Mouse (Mus musculus) thymus, postnatal 36 days (tissue): ENCODE data around the gene Katnb1.

Source experiments
- DNase-seq, 2 experiments: peaks; one replicate each; pipeline ENCODE4 v3.0.0; 2022; ENCODE audit warnings: mixed read lengths in 2 of 2

The Katnb1 gene

DNA sequence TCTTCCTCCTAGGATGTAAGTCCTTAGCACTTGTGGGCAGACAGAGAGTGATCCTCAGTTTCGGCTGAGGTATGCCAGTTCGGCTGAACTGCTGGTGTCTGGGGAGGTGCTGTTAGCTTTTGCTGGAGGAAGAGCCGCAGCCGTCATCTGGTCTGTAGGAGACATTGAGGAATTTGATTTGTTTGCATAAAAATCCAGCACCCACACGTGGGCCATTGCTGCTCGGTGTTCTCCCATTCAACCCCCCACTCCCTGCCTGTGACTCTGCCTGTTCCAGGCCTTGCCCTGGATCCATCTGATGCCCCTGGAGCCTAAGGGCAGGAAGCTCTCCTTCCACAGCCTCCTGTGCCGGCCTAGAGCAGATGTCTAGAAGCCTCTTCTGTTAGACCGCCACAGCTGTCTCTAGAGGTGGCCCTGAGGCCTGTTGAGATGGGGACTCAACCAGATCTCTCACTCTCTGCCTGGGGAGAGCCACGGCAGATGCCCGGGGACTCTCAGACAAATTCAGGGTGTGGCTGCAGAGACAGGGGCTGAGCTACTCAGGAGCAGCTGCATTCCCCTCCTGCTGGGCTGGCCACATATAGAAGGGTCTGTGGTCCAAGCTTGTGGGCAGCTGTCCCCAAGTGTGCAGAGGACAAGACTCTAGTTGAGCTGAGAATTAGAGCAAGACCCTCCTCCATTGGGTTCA, 3.9 kb downstream of the Katnb1 start:
- DNase-seq = no peak

DNA sequence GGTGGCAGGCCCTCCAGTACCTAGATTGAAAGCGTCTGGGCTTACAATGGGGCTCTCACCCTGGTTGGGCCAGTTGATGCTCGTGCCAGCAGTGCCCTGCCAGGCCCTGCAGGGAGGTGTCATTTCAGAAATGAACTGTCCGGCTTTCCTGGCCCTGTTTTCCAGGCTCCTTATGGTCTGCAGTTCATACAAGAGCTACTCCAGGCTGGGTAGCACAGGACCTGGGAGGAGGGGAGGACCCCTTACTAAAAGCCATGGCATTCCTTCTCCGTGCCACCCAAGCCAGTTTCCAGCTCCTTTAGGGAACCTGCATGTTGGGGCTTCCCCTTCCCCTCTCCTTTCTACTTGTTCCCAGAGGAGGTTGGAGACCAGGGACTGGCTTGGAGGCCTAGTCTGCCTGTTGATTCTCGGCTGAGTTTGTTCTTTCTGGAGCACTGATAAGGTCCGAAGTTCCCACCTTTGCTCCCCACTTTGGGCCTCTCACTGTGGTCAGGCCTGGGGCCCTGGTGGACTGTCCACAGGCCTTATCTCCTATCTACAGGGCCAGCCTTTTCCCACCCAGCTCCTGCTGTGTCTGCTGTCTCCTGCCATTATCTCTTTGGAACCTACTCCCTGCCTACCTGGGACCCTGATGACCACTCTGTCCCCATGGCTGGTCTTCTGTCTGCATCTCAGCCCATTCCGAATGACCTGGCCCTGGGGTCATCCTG, 4.6 kb downstream of the Katnb1 start:
- DNase-seq = no peak

DNA sequence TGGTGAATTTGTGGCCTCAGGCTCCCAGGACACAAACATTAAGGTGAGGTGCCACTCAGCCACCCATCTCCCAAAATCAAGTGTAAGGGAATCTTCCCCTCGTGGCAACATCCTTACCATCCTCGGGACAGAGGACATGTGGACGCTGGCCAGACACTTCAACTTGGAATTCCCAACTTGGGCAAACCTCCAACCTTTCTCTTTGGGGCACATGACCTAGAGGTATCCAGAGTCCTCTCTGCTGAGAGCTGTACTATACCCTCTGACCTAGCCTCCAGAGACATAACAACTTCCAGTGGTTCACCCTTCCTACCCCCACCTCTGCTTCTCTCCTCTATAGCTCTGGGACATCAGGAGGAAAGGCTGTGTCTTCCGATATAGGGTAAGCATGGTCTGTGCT, 12.6 kb downstream of the Katnb1 start:
- DNase-seq = no peak

DNA sequence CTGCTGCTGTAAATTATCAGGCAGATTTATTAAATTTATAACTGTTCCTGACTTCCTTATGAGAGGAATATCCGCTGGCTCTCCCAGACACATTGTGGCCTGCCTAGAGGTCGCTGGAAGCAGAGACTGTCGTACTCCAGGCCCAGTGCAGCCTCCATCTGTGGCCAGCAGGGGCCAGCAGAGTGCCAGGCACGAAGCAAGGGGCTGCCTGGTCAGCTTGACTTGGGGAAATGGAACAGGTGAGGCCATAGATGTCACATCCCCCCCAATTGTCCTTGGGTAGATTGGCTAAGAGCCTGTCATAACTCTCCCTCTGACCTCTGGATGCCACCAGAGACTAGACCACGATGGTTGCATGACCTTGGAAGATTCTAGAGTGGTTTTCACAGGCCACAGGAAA, 18.0 kb downstream of the Katnb1 start:
- DNase-seq = peak; percentile 56 to 59

DNA sequence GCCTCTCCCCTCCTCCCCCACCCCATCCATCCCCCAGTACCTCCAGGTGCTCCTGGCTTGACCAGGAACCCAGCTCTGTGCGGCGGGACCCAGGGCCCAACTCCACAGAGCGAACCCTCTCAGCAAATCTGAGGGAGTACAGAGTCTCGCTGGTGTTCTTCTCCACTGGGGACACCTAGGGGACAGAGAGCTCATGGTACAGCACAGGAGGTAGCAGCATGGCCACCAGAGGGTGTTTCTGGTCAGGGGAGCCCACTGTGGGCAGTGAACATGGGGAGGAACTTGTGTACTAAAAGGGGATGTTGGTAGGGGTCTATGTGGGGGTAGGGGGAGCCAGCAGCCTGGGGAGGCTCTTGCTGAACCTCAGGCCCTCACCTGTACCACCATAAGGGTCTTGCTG, 21.0 kb downstream of the Katnb1 start:
- DNase-seq = no peak

DNA sequence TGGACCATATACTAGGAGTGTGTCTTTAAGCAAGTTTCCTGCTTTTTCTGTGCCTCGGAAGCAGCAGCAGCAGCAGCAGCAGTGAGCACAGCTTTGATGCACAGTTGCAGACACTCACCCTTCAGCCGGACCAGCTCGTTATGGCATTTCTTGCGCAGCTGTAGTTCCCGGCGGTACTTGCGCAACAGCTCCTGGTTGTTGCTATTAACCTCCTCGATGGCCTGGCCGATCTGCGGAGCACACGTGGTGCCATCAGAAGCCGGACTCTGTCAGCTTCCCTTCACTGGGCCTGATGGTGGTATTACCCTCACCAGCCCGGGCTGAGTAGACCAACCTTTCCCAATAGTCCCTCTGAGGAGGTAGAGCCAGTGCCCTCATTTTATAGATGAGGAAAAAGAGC, 26.3 kb downstream of the Katnb1 start:
- no peak for DNase-seq

DNA sequence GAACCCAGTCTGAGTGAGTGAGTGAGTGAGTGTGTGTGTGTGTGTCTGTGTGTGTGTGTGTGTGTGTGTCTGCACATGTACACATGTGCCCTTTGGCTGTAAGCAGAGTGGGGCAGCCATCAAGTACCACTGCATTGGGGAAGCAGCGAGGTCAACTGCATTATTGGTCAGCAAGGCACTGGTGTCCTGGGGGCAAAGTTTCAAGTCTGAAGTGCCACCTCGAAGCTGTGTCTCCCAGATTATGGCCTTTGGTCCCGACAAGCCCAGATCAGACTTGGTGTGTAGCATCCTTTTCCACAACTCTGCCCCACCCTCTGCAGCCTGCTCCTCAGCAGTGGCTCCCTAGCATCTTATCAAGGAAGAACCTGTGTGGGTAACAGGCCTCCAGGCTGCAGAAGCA, 31.6 kb downstream of the Katnb1 start:
- DNase-seq = no peak

DNA sequence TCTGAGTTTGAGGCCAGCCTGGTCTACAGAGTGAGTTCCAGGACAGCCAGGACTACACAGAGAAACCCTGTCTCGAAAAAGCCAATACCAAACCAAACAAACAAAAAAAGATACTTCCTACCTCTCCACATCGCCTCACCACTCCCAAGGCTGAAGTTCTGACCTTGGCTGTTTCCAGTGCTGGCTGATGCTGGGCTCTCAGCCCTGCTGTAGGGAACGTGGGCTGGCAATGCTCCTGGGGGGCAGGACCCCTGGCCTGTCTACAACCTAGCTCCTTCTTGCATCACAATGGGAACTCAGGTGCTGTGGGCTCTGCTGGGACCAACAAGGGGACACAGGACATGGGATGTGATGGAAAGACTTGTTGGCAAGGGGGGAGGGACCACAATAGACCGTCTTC, 32.1 kb downstream of the Katnb1 start:
- no peak for DNase-seq

DNA sequence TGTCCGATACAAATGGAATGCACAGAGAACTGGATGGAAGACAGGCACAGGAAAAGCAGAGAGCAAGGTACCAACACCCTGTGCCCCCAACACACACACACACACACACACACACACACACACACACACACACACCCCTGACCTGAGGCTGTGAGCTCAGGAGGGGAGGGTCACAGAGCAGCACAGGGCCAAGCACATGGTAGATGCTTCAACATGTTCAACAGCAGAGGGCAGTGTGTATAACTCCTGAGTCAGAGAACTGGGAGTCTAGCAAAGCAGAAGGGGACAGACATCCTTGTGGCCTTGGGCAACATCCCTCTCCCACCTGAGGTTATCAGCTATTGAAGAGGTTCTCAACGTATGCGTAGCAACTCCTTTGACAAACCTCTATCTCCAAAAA, 32.8 kb downstream of the Katnb1 start:
- DNase-seq = no peak

DNA sequence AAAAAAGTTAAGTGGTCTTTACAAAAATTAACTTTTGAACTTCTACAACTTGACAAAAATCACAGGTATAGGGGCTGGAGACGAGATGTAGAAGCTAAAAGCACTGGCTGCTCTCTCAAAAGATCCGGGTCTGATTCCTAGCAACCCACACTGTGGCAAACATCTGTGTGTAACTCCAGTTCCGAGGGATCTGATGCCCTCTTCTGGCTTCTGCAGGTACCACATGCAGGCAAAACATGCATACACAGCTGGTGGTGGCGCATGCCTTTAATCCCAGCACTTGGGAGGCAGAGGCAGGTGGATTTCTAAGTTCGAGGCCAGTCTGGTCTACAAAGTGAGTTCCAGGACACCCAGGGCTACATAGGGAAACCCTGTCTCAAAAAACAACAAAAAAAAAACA, 42.5 kb downstream of the Katnb1 start:
- no peak for DNase-seq

DNA sequence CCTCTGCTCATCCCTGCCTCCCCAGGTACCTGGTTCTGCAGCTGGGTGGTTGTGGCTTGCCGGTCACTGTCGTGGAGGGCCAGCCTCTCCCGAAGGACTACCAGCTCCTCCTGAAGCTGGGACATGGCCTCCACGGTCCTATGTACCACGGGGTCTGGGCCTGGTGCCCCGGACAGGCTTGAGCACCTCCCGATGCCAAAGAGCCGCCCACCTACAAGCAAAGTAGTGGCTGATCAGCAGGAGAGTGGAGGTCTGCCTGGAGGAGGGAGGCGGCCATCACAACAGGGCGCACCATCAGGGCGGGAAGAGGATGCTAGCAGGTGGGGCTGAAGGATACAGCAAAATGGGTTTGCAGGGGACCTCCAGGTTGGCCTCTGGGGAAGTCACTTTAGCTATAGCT, 45.5 kb downstream of the Katnb1 start:
- no peak for DNase-seq

DNA sequence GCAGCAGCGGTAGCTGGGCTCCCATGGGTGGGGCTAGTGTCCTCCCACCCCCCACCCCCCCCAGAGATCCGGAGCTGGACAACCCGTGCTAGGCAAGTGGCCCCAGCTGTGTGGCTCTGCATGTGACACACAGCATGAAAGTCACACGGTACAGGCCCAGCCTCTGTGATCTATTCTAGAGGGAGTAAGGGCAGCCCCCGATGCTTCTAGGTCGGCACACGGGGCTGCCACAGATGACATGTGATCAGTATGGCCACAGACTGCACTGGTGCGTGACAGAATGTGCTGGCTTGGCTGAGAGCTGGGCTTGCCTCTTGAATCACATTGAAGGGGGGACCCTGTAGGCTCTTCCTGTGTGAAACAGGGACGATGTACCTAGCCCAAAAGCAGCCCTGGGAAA, 46.7 kb downstream of the Katnb1 start:
- DNase-seq = no peak

DNA sequence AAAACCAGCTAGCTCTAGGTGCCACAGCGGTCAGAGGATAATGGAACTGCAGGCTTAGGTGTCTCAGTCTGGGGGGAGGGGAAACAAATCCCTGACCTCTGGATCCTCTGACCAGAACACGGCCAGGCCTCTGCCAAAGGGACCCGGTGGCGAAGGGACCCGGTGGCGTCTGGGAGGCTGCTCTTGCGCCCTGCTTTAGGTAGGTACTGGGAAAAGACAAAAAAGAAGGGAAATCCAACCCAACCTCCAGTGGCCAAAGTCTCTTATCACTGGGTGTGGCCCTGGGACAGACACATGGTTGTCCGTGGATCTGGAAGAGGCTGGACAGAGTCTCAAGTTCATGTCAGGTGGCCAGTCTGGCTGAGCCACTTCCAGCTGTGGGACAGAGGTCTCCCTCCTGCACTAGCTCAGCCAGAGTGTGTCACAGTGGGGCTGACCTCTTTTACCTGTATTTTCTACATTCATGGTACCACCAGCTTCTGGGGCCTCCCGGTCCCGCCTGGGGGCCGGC, 47.8 kb downstream of the Katnb1 start:
- DNase-seq = no peak

DNA sequence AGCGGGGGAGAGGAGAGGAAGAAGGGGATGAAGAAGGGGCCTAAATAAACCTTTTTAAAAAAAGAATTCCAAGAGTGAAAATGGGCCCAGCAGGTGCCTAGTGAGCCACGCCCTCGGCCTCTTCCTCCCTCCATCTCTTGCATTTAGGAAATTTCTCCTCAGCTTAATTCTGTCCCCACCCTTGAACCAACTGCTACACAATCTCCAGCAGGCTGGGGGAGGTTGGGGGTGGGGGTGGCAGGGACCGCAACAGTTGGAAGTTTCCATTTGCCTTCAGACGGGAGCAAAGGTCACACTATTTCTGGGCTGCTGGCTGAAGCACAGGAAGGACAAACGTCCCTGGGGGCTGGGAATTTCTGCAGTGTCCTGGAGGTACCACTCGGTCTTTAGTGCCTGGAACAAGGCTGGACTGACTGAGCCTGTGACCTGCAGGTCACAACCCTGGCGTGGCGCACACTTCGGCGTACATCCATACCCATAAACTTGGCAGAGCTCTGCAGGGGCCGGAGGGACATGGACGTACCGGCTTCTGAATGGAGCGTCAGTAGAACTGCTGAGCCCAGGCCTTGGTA, 50.1 kb downstream of the Katnb1 start:
- no peak for DNase-seq

DNA sequence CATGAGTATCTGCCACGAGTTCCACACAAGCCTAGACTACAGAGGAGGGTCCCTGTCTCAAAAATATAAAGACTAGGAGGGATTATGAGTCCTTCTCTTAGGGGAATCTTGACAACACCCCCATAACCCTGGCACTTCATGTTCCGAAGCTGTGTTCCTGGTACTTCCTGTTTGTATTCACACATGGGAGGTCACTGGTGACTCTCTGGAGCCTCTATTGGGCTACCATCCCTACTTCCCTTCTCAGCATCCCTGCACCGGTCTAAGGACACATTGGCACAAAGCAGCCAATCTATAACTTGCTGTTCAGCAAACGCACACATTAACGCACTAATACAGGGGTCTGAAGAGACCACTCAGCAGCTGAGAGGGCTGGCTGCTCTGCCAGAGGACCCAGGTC, 51.0 kb downstream of the Katnb1 start:
- no peak for DNase-seq

DNA sequence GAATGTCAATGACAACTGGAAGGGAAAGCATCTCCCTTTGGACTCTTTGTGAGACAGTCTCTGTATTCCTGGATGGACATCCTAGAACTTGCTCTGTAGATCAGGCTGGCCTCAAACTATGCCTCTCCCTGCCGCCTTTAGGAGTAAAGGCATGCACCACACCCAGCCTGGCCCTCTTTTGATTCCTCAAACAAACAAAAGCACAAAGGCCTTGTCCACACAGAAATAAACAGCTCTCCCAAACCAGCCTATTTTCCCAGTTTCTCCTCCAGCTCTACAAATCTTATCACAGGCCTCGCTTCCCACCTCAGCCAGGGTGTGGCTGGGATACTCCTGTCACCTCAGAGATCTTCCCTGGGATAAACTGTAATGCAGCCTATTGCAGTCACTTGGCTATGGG, 53.2 kb downstream of the Katnb1 start:
- DNase-seq = no peak

DNA sequence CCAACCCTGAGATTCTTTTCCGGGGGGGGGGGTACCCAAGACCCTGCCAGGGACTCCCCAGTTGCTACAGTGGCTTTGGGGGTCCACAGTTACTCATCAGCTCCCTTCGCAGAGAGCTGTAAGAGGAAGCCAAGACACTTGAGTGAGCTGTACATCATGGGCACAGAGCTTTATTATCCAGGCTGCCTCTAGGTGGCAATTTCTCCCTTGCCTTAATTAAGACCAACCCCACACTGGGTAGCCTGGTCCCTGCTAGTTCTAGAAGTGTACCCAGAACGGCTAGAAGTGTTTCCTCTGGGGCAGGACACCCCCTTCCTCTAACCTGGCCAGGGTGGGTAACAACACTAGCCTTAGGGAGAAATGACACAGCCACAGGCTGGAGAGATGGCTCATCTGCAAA, 54.3 kb downstream of the Katnb1 start:
- no peak for DNase-seq

DNA sequence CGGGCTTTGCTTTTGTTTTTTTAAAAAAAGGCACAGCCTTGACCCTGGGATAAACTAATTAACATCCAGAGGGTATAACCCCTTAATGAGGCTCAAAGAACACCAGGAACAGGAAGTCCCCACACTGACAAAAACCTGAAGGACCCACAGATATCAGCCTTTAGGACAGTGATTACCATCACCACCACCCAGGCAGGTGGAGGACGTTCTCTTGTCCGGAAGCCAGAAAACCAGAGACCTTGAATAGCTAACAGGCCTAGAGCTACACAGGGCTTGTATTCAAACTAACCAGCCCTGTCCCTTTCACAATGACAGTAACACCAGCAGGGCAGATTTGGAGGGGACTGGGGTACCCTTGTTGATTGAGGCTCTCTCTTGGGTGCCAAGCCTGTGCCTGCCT, 55.2 kb downstream of the Katnb1 start:
- DNase-seq = no peak

DNA sequence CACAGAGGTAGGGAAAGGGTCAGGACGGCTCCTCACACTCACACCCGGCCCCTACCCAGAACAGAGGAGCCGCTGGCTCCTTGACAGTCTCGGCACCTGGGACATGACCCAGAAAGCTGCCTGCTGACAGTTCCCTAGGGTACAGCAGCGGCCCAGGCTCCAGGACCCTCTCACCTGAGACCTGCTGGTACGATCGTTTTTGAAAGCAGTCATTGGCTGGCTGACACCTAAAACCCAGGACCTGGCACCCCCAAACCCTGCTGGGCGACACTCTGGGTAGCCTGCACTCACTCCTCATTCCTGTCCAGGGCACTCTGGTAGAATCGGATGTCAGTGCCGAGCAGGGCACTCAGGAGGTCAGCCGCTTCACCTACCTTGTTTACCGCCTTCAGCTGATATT, 56.2 kb downstream of the Katnb1 start:
- no peak for DNase-seq

DNA sequence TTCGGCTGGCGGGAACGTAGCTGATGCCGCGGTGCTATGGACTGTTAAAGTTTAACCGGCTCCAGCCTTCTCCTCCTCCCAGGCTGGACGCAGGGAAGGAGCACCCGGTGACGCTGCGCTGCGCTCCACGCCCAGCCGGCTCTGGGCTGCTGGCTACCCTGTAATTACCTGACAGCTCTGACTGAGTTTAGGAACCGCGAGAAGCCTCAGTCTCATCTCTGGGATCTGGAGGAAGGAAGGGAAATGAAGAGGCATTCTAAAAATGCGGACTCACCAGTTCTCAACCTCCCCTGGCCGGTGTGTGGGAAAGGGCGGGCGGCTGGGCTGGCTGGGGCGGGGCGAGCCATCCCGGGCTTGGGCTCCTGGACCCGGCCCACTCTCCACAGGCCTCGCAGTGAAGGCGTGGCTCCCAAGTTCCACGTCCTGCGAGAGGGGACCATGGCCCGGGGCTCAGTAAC, 56.7 kb downstream of the Katnb1 start:
- no peak for DNase-seq

DNA sequence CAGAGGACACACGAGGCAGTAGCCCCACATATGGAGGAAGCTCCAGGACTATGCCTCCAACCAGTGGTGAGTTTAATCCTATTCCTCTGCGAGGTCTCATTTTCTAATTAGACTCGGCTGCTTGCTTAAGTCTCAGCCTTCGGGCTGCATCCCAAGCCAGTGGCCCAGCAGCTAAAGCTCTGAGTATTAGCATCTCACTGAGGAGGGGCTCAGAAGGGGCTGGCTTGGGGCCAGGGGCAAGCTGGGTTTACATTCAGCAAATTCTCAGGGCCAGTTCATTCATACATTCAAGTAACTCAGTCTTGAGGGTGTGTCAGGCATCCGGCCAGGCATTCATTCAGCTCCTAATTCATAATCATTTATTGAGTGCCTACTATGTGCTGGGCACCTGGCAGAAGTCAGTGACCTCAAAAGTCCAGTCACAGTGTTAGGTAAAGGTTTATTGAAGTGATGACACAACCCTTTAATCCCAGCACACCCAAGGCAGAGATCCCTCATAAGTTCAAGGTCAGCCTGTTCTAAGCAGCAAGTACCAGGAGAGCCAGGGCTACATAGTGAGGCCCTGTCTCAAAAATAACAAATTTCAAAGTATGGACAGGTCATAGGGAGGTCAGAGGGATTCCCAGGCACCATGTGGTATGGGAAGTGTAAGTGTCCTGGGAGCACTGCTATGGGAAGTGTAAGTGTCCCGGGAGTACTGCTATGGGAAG, 57.5 kb downstream of the Katnb1 start:
- DNase-seq = no peak

DNA sequence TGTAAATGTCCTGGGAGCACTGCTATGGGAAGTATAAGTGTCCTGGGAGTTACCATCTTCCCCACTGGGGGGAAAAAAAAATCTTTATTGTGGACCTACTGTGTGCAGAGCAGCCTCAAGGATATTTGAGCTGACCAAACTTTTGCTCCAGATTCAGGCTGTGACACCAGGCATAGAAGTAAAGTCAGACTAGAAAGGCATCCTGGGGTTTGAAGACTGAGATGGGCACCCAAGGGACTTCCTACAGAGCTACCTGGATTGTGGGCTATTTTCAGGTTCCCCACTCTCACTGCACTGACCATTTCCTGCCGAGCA, 58.0 kb downstream of the Katnb1 start:
- no peak for DNase-seq

DNA sequence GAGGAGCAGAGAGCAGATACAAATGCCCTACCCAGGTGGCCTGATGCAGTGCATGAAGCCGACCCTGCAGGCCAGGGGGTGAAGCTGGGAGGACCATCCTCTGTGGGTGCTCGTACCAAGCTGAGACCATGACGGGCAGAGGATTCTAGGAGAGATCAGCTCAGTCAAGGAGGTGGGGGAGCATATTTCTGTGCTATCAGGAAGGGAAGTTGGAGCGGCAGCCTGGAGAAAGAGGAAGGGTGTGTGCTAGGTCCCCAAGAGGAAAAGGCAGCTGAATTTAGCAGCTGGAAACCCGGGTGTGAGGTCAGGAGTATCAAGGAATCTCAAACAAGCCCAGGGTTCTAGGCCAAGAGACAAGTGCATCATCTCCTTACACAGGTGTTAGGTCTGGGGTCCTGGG, 59.6 kb downstream of the Katnb1 start:
- DNase-seq = no peak

DNA sequence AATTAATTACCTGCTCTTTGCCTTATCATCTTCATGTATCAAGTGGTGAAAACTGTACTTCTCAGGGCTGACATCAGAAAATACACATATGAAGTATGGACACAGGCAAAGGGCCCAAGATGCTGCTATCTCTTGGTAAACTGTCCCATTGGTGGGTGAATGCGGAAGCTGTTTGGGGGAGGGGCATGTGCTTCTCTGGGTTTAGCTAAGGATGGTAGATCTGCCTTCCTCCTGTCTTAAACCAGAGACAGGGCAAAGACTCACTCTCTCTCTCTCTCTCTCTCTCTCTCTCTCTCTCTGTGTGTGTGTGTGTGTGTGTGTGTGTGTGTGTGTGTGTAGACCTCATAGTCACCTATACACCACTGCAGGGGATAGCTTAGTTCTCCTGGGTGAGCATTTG, 60.0 kb downstream of the Katnb1 start:
- no peak for DNase-seq
